Mouse (Mus musculus) neural tube, embryonic 13.5 days (tissue): Measurements from ENCODE around the gene Pten. TPM values are rescaled to one million over a fixed set of nuclear protein-coding genes. Genes with fewer than 3 reads are reported as not detected.
A peak's percentile ranks its signal among the peaks of the same experiment; 100 is the strongest.

Source experiments
- ATAC-seq: fragments of 200-750 bp; cut with Nextera tagmentation; 2 replicates; pipeline ENCODE4 v1.8.0; 2017; ENCODE audit warnings: low read depth, mild to moderate bottlenecking, moderate TSS enrichment, moderate library complexity
- H3K27ac ChIP-seq: fragments of 300-500 bp; sonication (generic); replicated peaks from 2 replicates; pipeline ENCODE4 v1.5.1; 2015; ENCODE audit warnings: moderate library complexity, mild to moderate bottlenecking, inconsistent platforms
- H3K27me3 ChIP-seq: fragments of 300-500 bp; sonication (generic); 2 replicates; pipeline ENCODE4 v1.6.1; 2015; ENCODE audit warnings: mild to moderate bottlenecking, inconsistent platforms
- H3K36me3 ChIP-seq: fragments of 300-500 bp; sonication (generic); 2 replicates; pipeline ENCODE4 v1.6.1; 2015; ENCODE audit warnings: mild to moderate bottlenecking, inconsistent platforms
- H3K4me1 ChIP-seq: fragments of 300-500 bp; sonication (generic); replicated peaks from 2 replicates; pipeline ENCODE4 v1.6.1; 2015; ENCODE audit warnings: inconsistent platforms
- H3K4me2 ChIP-seq: fragments of 300-500 bp; sonication (generic); 2 replicates; pipeline ENCODE4 v1.6.1; 2015; ENCODE audit warnings: inconsistent platforms, mild to moderate bottlenecking, moderate library complexity
- H3K4me3 ChIP-seq: fragments of 300-500 bp; sonication (generic); 2 replicates; pipeline ENCODE4 v1.5.1; 2015; ENCODE audit warnings: mild to moderate bottlenecking, inconsistent platforms
- H3K9ac ChIP-seq: fragments of 300-500 bp; sonication (generic); 2 replicates; pipeline ENCODE4 v1.6.1; 2015; ENCODE audit warnings: moderate library complexity, mild to moderate bottlenecking, inconsistent platforms
- H3K9me3 ChIP-seq: fragments of 300-500 bp; sonication (generic); 2 replicates; pipeline ENCODE4 v1.6.1; 2016; ENCODE audit warnings: inconsistent platforms
- WGBS: fragments of 180-500 bp; shearing (Covaris S2); methylation state at CpG from one replicate; pipeline ENCODE4 v1.1.7; 2015; 5-methylcytosine and 5-hydroxymethylcytosine counted together
- polyA plus RNA-seq: library from polyadenylated mRNA; unstranded; fragments of >200 nt; fragmentation: Nextera tagmentation; extraction: Ambion mirVana; gene quantifications from 2 replicates; pipeline ENCODE4 v1.2.1, GENCODE M21; 2015

Pten gene
- polyA plus RNA-seq, 1 experiment from 2014 or later, result 10.0 TPM

DNA sequence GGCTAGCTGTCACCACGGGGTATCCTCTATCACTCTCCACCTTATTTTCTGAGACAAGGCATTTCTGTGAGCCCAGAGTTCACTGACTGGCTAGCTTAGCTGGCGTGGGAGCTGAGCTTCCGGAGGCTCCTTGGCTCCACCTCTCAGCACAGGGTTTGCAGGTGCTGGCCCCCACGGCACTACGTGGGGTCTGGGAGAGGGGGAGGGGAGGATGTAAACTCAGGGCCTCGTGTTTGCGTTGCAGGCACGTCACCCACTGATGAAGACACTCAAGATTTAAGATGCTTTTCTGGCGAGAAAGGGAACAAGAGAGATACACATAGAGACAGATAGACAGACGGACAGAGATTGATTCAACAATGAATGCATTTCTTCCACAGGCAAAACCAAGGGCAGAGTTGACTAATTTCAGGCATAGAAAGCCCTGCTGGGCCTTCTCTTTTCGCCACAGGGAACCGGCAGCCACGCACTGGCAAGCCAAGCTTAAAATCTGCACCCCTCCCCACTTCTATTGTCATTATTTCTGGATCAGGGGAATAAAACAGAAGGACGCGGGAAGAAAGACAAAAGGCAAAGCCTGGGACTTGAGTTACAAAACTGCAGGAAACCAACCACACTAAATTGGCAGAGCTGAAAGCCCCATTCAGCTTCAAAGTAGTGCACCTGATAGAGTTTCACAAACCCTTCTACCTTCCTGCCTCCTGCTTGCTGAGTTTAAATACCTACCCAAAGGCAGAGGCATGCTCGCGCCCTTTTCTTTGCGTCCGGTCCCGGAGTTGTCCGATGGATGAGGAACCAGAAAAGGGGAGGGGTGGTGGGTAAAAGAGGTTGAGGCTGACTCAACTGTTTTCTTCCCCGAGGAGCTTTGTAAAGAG lies 30.6 kb upstream of the Pten start:
- Histone ChIP-seq H3K27me3 (0 out of 2 replicates have a peak, but pooled peaks cover 4% of the 10 kb centered on the region), H3K4me3 (peak overlapping the region; percentile 12), H3K4me1 (peaks cover 21% of the 10 kb centered on the region), H3K9me3 (no peaks in the 10 kb centered on the region), H3K4me2 (peak overlapping the region; percentile 50), H3K9ac (peak overlapping the region; percentile 58), H3K36me3 (no peaks in the 10 kb centered on the region), H3K27ac (no peak overlapping the region)
- ATAC-seq, result peak; percentile 67
- WGBS, result under 1% methylated on average over 22 of the region's 22 CpGs

- Histone ChIP-seq H3K36me3 (no peaks in the 10 kb centered on the region), H3K4me1 (peaks cover 15% of the 10 kb centered on the region), H3K27me3 (0 out of 2 replicates have a peak, but pooled peaks cover 4% of the 10 kb centered on the region), H3K4me3 (no peak overlapping the region), H3K9me3 (no peaks in the 10 kb centered on the region), H3K9ac (no peak overlapping the region), H3K4me2 (no peak overlapping the region), H3K27ac (no peak overlapping the region)
- ATAC-seq, result no peak
- 90% methylated on average over 4 of the region's 4 CpGs for WGBS
Observed at GRCm38 (mm10) chr19:32729785-32730184, 27.5 kb upstream of the Pten start.

- H3K36me3 ChIP-seq, result no peaks in the 10 kb centered on the region
- no peak overlapping the region for H3K9ac ChIP-seq
- H3K9me3 ChIP-seq, result no peaks in the 10 kb centered on the region
- H3K27ac ChIP-seq, result no peak overlapping the region
- no peaks in the 10 kb centered on the region for H3K4me1 ChIP-seq
- 0 out of 2 replicates have a peak, but pooled peaks cover 4% of the 10 kb centered on the region for H3K27me3 ChIP-seq
- no peak overlapping the region for H3K4me3 ChIP-seq
- no peak overlapping the region for H3K4me2 ChIP-seq
- ATAC-seq, result no peak
Observed at GRCm38 (mm10) chr19:32732922-32733321, 24.4 kb upstream of the Pten start.

GRCm38 (mm10) chr19:32737844-32738243 lies 19.5 kb upstream of the Pten start:
- ATAC-seq, result no peak
- no peaks in the 10 kb centered on the region for H3K27me3 ChIP-seq
- WGBS, result 86% methylated on average over 7 of the region's 7 CpGs

GRCm38 (mm10) chr19:32739686-32740085 lies 17.6 kb upstream of the Pten start, which contains the start of gene Atad1:
Gene Atad1 (minus strand): TSS chr19:32739786.
- no peak for ATAC-seq
- Histone ChIP-seq H3K27me3 (no peaks in the 10 kb centered on the region), H3K4me3 (no peak within 1 kb of the TSS), H3K4me2 (no peak within 1 kb of the TSS), H3K27ac (no peak within 1 kb of the TSS), H3K9me3 (no peaks in the 10 kb centered on the region), H3K36me3 (no peaks in the 10 kb centered on the region), H3K9ac (no peak within 1 kb of the TSS), H3K4me1 (no peaks in the 10 kb centered on the region)
- WGBS, result 96% methylated on average over 4 of the region's 4 CpGs

More at GRCm38 (mm10) chr19:32737844-32738243, 19.5 kb upstream of the Pten start:
- Histone ChIP-seq H3K9me3 (no peaks in the 10 kb centered on the region), H3K4me2 (no peak overlapping the region), H3K4me3 (no peak overlapping the region), H3K36me3 (no peaks in the 10 kb centered on the region), H3K4me1 (no peaks in the 10 kb centered on the region), H3K27ac (no peak overlapping the region), H3K9ac (no peak overlapping the region)

GRCm38 (mm10) chr19:32740641-32741345 lies 16.5 kb upstream of the Pten start:
- Histone ChIP-seq H3K9me3 (no peaks in the 10 kb centered on the region), H3K36me3 (no peaks in the 10 kb centered on the region), H3K27me3 (no peaks in the 10 kb centered on the region), H3K4me1 (no peaks in the 10 kb centered on the region), H3K9ac (no peak overlapping the region), H3K27ac (no peak overlapping the region), H3K4me3 (no peak overlapping the region), H3K4me2 (no peak overlapping the region)
- 94% methylated on average over 4 of the region's 4 CpGs for WGBS
- ATAC-seq, result no peak

- ATAC-seq, result no peak
- H3K4me3 ChIP-seq, result no peak overlapping the region
- H3K27ac ChIP-seq, result no peak overlapping the region
- H3K36me3 ChIP-seq, result no peaks in the 10 kb centered on the region
- no peak overlapping the region for H3K9ac ChIP-seq
- H3K27me3 ChIP-seq, result no peaks in the 10 kb centered on the region
- H3K4me2 ChIP-seq, result no peak overlapping the region
- 8% methylated on average over 6 of the region's 6 CpGs for WGBS
- H3K9me3 ChIP-seq, result no peaks in the 10 kb centered on the region
- H3K4me1 ChIP-seq, result peaks cover 2% of the 10 kb centered on the region
Observed at GRCm38 (mm10) chr19:32749425-32749824, 7.9 kb upstream of the Pten start.

DNA sequence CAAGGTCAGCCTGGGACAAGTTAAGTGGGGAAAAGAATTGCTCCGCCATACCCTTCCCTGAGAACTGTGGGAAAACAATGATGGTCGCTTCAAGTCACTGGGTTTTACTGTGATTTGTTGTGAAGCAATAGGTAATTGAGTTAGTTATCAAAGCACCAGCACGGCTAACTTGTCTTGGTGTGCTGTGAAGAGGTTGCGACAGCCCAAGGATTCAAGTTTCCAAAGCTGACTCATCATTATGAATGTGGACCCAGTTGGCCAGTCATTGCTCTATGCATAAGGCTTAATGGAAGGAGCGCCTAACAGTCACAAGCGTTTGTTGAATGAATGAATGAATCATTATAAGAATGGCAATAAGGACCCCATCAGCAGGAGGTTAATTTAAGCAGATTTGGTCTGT lies 4.9 kb upstream of the Pten start:
- Histone ChIP-seq H3K4me2 (no peak overlapping the region), H3K4me1 (peaks cover 15% of the 10 kb centered on the region), H3K9ac (no peak overlapping the region), H3K27ac (no peak overlapping the region), H3K4me3 (no peak overlapping the region), H3K27me3 (no peaks in the 10 kb centered on the region), H3K9me3 (no peaks in the 10 kb centered on the region), H3K36me3 (no peaks in the 10 kb centered on the region)
- 91% methylated on average over 6 of the region's 6 CpGs for WGBS
- no peak for ATAC-seq

DNA sequence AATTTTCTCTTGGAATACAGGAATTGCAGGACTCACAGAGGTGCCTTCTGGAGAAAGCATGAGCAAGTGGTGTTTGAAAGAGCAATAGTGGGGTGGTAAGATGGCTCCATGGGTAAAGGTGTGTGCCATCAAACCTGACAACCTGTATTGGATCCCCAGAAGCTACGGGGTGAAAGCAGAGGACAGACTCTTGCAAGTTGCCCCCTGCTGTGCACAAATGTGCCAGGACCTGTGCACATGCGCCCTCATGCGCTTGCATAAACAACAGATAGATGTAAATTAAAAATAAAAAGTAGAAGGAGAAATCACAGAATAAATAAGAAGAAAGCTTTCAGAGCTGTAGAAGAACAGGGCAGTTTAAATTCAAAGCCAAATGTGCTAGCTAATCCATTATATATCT lies 3.9 kb upstream of the Pten start:
- 84% methylated on average over 3 of the region's 3 CpGs for WGBS
- H3K4me3 ChIP-seq, result no peak overlapping the region
- H3K4me1 ChIP-seq, result peaks cover 15% of the 10 kb centered on the region
- no peak overlapping the region for H3K9ac ChIP-seq
- no peak for ATAC-seq
- no peak overlapping the region for H3K4me2 ChIP-seq
- no peaks in the 10 kb centered on the region for H3K27me3 ChIP-seq
- H3K9me3 ChIP-seq, result no peaks in the 10 kb centered on the region
- H3K27ac ChIP-seq, result no peak overlapping the region
- no peaks in the 10 kb centered on the region for H3K36me3 ChIP-seq

DNA sequence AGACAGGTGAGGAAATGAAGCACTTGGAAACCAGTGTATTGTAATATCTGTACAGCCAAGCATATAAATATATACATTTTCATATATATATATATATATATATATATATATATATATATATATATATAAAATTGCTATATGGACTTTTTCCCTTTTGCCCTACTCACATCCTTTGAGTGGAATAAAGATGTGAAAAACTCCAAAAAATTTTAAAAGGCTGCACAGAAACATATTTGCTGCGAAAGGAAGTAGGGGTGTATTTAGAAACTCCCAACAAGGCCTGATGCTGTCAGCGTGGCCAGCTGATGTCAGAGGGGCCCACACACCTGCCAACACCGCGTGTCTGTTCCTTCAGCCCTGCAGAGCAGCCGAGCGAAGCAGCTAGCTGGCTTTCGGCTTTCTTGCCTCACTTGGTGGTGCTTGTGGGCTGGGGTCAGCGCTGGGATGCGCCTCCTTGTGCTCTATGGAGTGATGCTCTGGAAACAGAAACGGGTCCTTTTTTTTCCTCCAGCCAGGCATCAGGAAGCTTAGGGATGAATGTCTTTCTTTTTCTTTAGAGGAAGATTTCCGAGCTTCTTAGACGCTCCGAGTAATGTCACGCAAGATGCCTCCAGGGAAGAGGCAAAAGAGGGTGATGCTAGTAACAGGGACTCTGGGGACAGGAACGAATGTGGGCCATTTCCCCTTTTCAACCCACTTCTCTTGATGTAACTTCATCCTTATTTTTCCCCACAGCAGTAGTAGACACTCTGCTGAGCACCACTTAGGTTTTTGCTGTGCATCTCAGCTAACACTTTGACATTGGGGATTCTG lies 2.9 kb upstream of the Pten start:
- peak overlapping the region; percentile 96 for H3K4me3 ChIP-seq

DNA sequence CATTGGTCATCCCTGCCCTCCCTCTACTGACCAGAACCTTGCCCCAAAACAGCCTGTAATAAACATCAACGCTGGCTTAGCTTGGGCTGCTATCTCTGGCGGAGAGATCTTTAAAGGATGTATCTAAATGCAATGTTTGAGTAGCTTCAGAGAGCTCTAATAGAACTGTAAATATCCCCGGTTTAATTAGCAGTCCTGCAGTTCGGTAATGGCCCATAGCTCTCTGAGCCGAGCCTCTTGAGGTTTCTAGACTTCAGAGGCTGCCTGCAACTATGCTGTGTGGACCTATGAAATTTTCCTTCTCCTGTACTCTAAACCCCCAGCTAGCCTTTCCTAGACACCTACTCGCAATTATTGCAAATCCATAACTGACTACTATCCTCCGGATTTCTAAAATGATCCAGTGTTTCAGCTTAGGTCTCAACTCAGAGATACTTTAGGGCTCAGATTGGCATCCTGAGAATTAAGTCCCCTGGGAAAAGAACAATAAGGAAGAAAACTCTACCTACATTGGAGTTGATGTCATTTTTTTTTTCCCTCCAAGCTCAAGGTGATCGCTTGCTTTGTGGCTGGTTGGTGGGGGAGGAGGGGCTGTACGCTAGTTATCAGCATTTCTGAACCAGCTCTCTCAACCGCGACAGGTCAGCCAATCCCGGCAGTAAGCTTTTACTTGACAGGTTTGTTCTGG lies 2.0 kb upstream of the Pten start:
- Histone ChIP-seq H3K9me3 (no peaks in the 10 kb centered on the region), H3K4me2 (peak overlapping the region; percentile 94), H3K36me3 (no peaks in the 10 kb centered on the region), H3K27me3 (no peaks in the 10 kb centered on the region), H3K4me1 (peaks cover 27% of the 10 kb centered on the region), H3K27ac (peak overlapping the region; percentile 99), H3K4me3 (peak overlapping the region; percentile 96), H3K9ac (peak overlapping the region; percentile 93)
- no peak for ATAC-seq
- WGBS, result 3% methylated on average over 12 of the region's 12 CpGs

More for the DNA sequence above, 2.9 kb upstream of the Pten start:
- H3K9ac ChIP-seq, result peak overlapping the region; percentile 93
- H3K36me3 ChIP-seq, result no peaks in the 10 kb centered on the region
- no peaks in the 10 kb centered on the region for H3K9me3 ChIP-seq
- ATAC-seq, result no peak
- peak overlapping the region; percentile 94 for H3K4me2 ChIP-seq
- WGBS, result 15% methylated on average over 15 of the region's 15 CpGs
- H3K4me1 ChIP-seq, result peaks cover 20% of the 10 kb centered on the region
- no peaks in the 10 kb centered on the region for H3K27me3 ChIP-seq
- H3K27ac ChIP-seq, result peak overlapping the region; percentile 99; the same call in 1 of the 2 replicates
